Mouse (Mus musculus) heart, postnatal 14 days (tissue): Measurements from ENCODE around the gene Bad. TPM values are rescaled to one million over a fixed set of nuclear protein-coding genes. Genes with fewer than 3 reads are reported as not detected.

Experiments used
- DNase-seq, 2 experiments: peaks; one replicate each; pipeline ENCODE4 v3.0.0; 2021 to 2022
- intact Hi-C: fragments of 180-260 bp; cut with DNase I; formaldehyde crosslinking; loops from one replicate; pipeline ENCODE4 v1.15.1; 2025
- microRNA-seq, 2 experiments: library from miRNA; unstranded; fragments of <30 nt; microRNA quantifications; one replicate each; pipeline ENCODE4 v1.2.0; 2021 to 2022
- total RNA-seq, 2 experiments: library from RNA; stranded (reverse); gene quantifications; 2 replicates each; pipeline ENCODE4 v1.2.3; 2021

The Bad gene
- total RNA-seq, 2 experiments from 2014 or later = 28.6 to 29.9 TPM

DNA sequence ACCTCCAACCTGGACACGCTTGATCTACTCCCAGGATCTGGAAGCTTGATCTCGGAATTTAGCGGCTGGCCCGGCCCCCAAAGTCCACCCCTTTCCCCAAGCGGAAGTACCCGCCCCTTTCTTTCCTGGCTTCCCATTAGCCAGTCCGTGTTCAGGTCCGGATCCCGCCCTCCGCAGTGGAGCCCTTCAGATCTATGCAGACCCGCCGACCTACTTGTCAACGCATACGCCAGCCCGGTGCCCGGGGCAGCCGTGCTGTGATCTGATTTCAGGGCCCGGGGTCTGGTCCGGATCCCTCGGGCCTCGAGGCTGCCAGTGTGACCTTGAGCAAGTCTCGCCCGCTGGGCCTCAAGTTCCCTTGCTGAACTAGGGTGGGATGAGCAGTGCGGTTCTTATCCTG lies 54.3 kb downstream of the Bad start, which contains the start of the genes Nudt22 and Trpt1:
TSS of gene Nudt22 (minus strand) at position 112 of the 400 bp plus-strand sequence.
TSS of gene Trpt1 (plus strand) at position 126 of the 400 bp plus-strand sequence.
- intact Hi-C loops = loop anchor here (5.0 kb wide), 1 partner anchor 36 kb away; no protein-coding TSS in a partner anchor

DNA sequence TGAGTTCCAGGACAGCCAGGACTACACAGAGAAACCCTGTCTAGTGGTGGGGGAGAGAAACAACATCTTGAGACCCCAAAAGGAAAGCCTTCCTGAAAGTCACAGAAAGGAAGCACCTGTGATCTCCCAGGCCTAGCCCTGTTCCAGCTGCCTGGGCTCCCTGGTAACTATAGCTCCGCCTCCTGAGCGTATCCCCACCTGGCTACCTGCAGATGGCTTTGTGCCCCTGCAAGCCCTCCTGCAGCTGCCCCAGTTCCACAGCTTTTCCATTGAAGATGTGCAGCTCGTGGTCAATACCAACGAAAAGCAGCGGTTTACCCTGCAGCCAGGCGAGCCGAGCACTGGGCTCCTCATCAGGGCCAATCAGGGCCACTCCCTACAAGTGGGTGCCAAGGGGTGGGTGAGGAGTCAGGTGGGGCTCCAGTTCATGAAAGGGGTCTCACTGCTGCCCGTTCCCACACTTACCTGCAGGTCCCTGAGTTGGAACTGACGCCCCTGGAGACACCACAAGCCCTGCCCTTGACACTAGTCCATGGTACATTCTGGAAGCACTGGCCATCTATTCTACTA lies 56.1 kb downstream of the Bad start:
- intact Hi-C loops = loop anchor here (5.0 kb wide), 1 partner anchor 34 kb away; no protein-coding TSS in a partner anchor
- DNase-seq = no peak

More for the DNA sequence above, 54.3 kb downstream of the Bad start, which contains the start of the genes Nudt22 and Trpt1:
- DNase-seq = peak; percentile 86 to 90

DNA sequence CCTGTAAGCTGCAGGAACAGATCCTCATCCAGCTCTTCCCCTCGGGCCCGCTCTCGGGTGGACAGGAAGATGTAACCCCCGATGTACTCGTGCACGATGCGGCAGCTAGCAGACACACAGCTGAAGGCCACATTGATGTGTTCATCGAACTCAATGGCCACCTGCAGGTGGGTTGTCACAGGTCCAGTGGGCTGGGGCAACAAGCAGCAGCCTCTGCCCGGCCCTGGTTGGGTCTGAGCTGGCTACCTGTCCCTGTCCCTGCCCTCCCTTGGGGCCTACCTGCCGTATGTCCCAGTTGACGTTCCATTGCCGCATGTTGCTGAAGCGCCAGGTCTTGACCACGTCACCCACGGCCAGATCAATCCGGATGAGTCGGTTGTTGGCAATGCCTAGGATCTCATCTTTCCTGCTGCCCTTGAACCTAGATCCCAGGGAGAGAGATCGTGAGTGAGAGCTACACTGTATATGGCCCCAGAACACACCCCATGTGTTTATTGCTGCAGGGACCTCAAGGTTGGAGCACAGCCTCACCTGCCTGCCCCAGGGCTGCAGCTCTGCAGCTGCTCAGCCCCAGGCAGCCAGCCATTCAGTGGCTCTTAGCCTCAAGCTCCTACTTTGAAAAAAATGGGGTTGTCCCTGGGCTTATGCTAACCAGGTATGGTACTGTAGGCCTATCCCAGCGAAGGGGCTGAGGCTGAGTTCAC lies 57.9 kb downstream of the Bad start:
- intact Hi-C loops = loop anchor here (5.0 kb wide), 1 partner anchor 33 kb away; no protein-coding TSS in a partner anchor

More for the DNA sequence above, 57.9 kb downstream of the Bad start:
- no peak for DNase-seq

Small RNAs within 50 kb of the gene (microRNA-seq; reads per million reads assigned to microRNA genes)
- 7.4 to 9.1 reads per million in 2 experiments for gene Mir6990

Other genes with a start within 250 kb of the Bad start
- 10 to 100 TPM; 14.8 to 18.2 TPM for gene Rps6ka4, start 101.2 kb upstream of the Bad start, total RNA-seq
- gene Ccdc88b, start 83.7 kb upstream of the Bad start, total RNA-seq = 1 to 10 TPM; 1.0 to 1.7 TPM
- gene Trmt112, start 32.2 kb upstream of the Bad start, total RNA-seq = 10 to 100 TPM; 26.7 to 30.6 TPM
- 100 to 1,000 TPM; 595 to 603 TPM for gene Prdx5, start 31.8 kb upstream of the Bad start, total RNA-seq
- gene Esrra, start 20.0 kb upstream of the Bad start, total RNA-seq = 100 to 1,000 TPM; 128 to 136 TPM
- gene Catsperz, start 16.5 kb upstream of the Bad start, total RNA-seq = not detected
- under 1 TPM in 1 of 2 experiments, not detected in 1; 0.26 TPM for gene Kcnk4, start 7.3 kb upstream of the Bad start, total RNA-seq
- 10 to 100 TPM; 34.1 to 40.0 TPM for gene Gpr137, start 619 bp downstream of the Bad start, total RNA-seq
- gene Ppp1r14b, start 33.1 kb downstream of the Bad start, total RNA-seq = 100 to 1,000 TPM in 1 of 2 experiments, 10 to 100 TPM in 1; 89.8 to 120 TPM
- gene Plcb3, start 34.6 kb downstream of the Bad start, total RNA-seq = 10 to 100 TPM; 16.2 to 16.8 TPM
- gene Fkbp2, start 38.6 kb downstream of the Bad start, total RNA-seq = 10 to 100 TPM; 13.6 to 14.2 TPM
- gene Vegfb, start 45.8 kb downstream of the Bad start, total RNA-seq = 100 to 1,000 TPM; 307 to 309 TPM
- 10 to 100 TPM; 54.8 to 62.7 TPM for gene Dnajc4, start 50.7 kb downstream of the Bad start, total RNA-seq
- gene Nudt22, start 54.3 kb downstream of the Bad start, total RNA-seq = 10 to 100 TPM; 24.8 to 26.1 TPM
- gene Trpt1, start 54.3 kb downstream of the Bad start, total RNA-seq = 10 to 100 TPM; 18.7 to 20.1 TPM
- gene Fermt3, start 77.6 kb downstream of the Bad start, total RNA-seq = 10 to 100 TPM in 1 of 2 experiments, 1 to 10 TPM in 1; 6.1 to 10.7 TPM
- gene Stip1, start 98.1 kb downstream of the Bad start, total RNA-seq = 100 to 1,000 TPM in 1 of 2 experiments, 10 to 100 TPM in 1; 84.1 to 107 TPM
- 100 to 1,000 TPM; 181 to 186 TPM for gene Macrod1, start 114.9 kb downstream of the Bad start, total RNA-seq
- gene Flrt1, start 163.9 kb downstream of the Bad start, total RNA-seq = 1 to 10 TPM in 1 of 2 experiments, under 1 TPM in 1; 0.98 to 1.0 TPM